Mouse (Mus musculus) left cerebral cortex, postnatal 14 days (tissue): ENCODE data around the gene Tmem156. TPM values are rescaled to one million over a fixed set of nuclear protein-coding genes. Genes with fewer than 3 reads are reported as not detected.
"Not testable (repeated sequence)": the region's sequence is repeated elsewhere in the genome, so short reads cannot be mapped to it uniquely, and the experiment has no call there.

Experiments used
- DNase-seq, 2 experiments: peaks; one replicate each; pipeline ENCODE4 v3.0.0; 2021 to 2022; ENCODE audit warnings: low spot score in 2 of 2, mixed read lengths in 1 of 2
- intact Hi-C: fragments of 180-260 bp; cut with DNase I; formaldehyde crosslinking; loops from one replicate; pipeline ENCODE4 v1.15.1; 2025
- long read RNA-seq, 2 experiments: library from polyadenylated mRNA; stranded (forward); transcript quantifications; one replicate each; pipeline ENCODE4 v2.0.0; 2021
- total RNA-seq, 2 experiments: library from RNA; stranded (reverse); gene quantifications; 2 replicates each; pipeline ENCODE4 v1.2.3; 2021

Tmem156 gene
- total RNA-seq = under 1 TPM; 0.61 to 0.62 TPM
- long read RNA-seq, experiment 1, partial matches to known transcripts = 0 of 2 reads
- long read RNA-seq, experiment 1, other reads (novel, unspliced or antisense) = 2 of 2 reads
- long read RNA-seq, experiment 2 = 0 reads

GRCm38 (mm10) chr5:65091921-65092320 lies at the start of gene Tmem156:
TSS of gene Tmem156 (minus strand) at chr5:65092132.
- intact Hi-C loops = no loop called here
- DNase-seq = no peak

GRCm38 (mm10) chr5:65141242-65141641 lies 49.3 kb upstream of the Tmem156 start:
- DNase-seq = no peak
- intact Hi-C loops = no loop called here

DNA sequence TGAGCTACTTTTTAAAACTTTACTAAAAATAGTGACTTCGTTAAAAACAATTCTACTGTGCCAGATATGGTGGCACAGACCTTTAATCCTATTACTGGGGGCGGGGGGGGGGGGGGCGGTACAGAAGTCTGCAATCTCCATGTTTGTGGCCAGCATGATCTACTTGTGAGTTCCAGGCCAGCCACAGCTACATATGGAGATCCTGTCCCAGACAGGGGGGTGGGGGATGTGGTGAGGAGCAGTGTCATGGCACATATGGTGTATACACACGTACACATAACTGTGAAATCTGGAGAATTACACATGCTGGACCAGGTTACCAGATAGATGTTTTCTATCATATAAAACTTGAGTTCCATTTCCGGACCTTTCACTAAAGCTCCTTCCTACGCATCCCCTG lies 45.1 kb upstream of the Tmem156 start:
- intact Hi-C loops = no loop called here
- DNase-seq = no peak

DNA sequence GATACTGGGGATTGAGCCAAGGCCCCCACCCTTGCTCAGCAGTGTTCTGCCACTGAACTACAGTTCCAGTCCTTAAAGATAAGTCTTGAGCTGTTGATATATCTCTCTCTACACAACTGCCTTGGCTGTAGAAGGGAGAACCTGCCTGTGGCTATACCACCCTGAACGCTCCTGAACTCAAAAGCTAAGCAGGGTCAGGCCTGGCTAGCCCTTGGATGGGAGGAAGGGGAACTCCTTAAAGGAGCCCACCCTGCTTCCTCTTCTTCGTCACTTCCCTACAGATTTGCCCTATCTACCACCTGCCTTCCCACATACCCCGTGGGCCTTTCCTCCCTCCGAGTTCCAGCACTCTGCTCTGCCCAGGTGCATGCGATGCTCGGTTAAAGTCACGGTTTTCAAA lies 44.2 kb upstream of the Tmem156 start:
- no peak for DNase-seq
- intact Hi-C loops = no loop called here

DNA sequence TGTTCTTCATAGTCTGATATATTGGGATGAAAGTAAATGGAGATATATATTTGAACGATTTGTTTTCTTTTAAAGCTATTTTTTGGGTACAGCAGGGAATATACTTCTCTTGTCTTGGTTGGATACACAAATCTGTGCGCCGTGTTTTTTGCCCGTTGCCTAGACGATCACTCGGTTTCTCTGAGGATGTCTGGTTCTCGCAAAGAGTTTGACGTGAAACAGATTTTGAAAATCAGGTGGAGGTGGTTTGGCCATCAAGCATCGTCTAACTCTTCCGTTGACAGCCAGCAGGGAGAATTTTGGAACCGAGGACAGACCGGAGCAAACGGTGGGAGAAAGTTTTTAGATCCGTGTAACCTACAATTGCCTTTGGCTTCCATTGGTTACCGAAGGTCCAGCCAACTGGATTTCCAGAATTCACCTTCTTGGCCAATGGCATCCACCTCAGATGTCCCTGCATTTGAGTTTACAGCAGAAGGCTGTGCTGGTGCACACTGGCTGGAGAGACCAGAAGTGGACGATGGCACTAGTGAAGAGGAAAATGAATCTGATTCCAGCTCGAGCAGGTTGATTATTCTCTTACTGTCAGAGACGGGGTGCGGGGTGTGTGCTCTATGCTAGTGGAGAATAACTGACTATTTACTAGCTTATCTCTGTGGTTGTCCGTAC lies 39.4 kb upstream of the Tmem156 start:
- intact Hi-C loops = loop anchor here (5.0 kb wide), 1 partner anchor 114 kb away; no protein-coding TSS in a partner anchor
- peak; percentile 37 to 43 for DNase-seq

DNA sequence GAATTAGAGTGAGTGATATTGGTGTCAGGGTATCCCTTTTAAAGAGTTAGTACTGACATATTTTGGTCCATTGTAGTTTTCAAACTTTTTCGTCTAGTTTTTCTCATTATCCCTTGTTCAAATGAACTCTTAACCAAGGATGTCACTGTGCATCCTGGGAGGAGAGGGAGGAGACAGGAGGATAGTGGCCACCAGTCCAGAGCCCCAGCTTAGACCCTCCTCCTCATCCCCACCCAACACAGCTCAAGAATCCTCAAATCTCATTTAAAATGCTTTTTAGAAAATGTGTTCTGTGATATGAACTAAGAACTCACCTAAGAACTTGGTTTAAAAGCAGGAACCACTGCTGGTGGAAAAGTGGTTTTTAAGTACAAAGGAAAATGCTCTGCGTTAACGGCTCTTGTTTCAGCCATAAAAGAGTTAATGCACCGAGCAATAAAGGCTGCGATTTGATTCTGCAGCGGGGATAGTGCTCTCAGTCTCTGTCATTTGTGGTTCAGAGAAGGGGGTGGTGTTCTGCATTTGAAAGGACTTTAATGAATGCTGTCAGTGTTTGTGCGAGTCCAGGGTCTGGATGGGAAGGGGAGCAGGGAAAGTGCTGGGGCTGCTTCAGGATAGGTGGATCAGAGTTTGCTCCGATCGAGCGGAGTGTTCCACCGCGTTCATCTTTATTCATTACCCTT lies 38.7 kb upstream of the Tmem156 start:
- peak; percentile 37 to 40 for DNase-seq

DNA sequence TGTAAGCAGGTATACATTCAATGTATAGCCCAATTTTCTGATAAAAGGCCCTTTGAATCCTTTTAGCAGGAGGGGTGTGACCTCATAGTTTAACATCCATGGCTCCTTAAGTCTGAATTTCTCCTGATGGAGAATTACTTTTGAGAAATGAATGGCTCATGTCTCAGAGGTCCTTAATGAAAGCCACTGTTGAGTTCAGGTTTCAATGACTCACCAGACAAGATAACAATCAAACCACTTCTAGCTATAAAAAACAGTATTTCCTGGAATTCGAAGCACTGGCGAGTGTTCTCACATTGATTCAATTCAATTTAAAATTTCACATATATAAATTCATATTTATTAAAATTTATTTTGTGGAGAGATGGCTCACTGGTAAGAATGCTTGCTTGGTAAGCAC lies 36.5 kb upstream of the Tmem156 start:
- no peak for DNase-seq
- intact Hi-C loops = no loop called here

More for the DNA sequence above, 38.7 kb upstream of the Tmem156 start:
- intact Hi-C loops = loop anchor here (5.0 kb wide), 1 partner anchor 113 kb away; no protein-coding TSS in a partner anchor

DNA sequence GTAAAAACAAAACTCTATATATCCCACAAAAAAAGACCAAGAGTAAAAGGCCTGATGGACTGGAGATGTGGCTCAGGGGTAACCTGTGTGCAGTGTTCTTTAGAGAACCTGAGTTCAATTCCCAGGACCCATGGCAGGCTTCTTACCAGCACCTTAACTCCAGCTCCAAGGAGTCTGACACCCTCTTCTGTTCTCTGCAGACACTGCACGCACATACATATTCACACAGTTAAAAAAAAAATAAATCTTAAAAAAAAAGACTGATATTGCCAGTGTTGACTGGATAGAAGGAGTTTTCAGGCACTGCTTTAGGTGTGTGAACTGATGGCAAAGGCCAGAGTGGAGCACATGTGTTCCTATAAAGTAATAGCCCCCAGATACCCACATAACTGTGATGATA lies 34.2 kb upstream of the Tmem156 start:
- no peak for DNase-seq
- intact Hi-C loops = no loop called here

- DNase-seq = no peak
- intact Hi-C loops = no loop called here
Observed at GRCm38 (mm10) chr5:65122616-65123015, 30.7 kb upstream of the Tmem156 start.

- no peak for DNase-seq
- intact Hi-C loops = no loop called here
Observed at GRCm38 (mm10) chr5:65119918-65120317, 28.0 kb upstream of the Tmem156 start.

DNA sequence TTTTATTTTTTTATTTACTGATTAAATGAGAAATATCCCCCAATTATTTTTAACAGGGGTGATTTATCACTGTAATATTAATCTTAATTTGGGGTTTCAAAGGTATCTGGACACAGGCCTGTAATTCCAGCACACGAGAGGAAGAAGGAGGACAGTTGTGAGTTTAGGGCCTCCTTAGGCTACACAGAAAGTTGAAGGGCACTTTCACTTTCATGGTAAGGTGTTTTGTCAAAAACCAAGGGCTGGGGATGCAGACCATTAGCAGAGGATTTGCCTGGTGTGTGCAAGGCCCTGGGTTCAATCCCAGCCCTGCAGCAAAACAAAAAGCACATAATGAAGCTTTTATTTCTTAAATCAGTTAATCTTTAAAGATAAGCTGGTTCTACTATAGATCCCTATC lies 27.6 kb upstream of the Tmem156 start:
- intact Hi-C loops = no loop called here
- no peak for DNase-seq

DNA sequence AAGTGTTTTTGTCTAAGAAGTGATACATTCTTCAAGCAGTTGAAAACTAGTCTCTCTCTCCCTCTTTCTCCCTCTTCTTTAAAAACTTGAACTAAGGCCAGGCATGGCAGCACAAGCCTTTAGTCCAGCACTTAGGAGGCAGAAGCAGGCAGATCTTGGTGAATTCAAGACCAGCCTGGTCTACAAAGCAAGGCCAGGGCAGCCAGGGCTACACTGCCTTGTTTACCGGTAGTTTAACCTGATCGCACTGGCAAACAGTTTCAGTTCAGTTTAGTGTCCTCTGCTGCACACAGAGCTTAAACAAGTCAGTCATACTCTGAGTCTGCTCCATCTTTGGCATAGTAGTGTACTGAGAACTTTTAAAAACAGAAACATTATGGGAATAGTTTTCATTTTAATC lies 24.9 kb upstream of the Tmem156 start:
- intact Hi-C loops = no loop called here
- DNase-seq = no peak

DNA sequence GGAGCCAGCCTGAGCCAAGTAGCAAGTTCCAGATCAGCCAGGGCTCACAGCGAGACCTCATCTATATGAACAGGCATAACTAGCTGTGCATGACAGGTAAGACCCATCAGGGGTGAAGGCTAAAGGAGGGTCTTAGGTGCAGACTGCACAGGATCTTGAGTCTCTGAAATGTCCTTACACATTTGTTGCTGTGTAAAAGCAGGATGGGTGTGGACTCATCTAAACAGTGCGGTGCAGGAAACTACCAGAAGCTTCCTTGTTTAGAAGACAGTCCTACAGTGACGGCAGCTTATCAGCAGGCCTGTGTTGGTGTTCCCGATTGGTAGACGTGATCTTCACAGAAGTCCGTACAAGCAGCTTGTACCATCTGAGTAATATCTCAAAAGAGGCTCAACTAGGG lies 21.4 kb upstream of the Tmem156 start:
- DNase-seq = no peak
- intact Hi-C loops = no loop called here

DNA sequence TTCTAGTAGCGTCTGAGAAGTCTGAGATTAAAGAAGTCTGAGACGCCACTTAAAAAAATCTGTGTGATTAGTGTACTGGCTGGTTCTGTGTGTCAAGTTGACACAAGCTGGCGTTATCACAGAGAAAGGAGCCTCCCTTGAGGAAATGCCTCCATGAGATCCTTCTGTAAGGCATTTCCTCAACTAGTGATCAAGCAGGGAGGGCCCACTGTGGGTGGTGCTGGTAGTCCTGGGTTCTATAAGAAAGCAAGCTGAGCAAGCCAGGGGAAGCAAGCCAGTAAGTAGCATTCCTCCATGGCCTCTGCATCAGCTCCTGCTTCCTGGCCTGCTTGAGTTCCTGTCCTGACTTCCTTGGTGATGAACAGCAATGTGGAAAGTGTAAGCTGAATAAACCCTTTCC lies 20.3 kb upstream of the Tmem156 start:
- DNase-seq, intact Hi-C loops: not testable (repeated sequence)

GRCm38 (mm10) chr5:65107773-65108432 lies 16.0 kb upstream of the Tmem156 start:
- intact Hi-C loops = no loop called here
- peak in 1 of 2 experiments; percentile 9 for DNase-seq

DNA sequence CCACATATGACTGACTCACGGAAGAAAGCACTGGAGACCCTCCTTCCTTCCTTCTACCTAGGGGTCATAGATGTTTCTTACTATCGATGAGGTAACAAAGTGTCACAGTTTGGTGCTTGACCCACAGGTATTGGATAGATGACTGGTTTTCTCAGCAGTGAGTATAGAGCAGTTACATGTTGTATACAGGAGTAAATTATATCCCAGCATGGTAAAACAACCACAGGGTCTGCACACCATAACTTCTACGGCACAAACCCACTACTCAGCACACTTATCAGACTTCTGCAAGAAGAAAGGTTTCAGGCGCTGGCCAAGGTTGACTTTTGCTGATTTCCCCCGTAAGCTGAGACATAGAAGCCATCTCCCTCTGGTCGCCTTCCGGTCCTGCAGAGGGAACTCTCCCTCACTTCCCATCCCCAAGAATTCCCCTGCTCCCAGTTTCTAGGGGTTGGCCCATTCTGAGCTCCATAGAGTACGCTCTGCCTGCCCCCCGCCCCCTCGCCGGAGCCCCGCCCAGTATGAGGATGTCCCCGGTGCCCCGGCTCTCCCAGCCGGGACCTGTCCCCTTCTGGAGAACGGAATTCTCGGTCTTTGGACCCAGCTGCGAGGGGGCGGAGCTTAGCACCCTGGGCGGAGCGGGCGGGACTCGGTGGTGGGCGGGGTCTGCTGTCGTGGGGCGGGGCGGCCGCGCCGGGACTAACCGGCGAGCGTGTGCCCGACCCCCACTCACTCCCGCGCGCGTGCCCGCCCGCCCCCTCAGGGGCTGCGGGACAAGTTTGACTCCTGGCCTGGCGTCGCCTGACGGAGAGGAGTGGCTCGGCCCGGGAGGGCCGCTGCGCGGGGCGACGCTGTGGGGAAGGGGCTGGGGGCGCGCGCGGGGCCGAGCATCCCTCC lies 15.2 kb upstream of the Tmem156 start, which contains the start of gene Klhl5:
TSS of gene Klhl5 (plus strand) at position 664 of the 897 bp plus-strand sequence.
- intact Hi-C loops = no loop called here
- peak; percentile 61 to 82 for DNase-seq

GRCm38 (mm10) chr5:65102641-65103042 lies 10.7 kb upstream of the Tmem156 start:
- DNase-seq = no peak
- intact Hi-C loops = no loop called here

DNA sequence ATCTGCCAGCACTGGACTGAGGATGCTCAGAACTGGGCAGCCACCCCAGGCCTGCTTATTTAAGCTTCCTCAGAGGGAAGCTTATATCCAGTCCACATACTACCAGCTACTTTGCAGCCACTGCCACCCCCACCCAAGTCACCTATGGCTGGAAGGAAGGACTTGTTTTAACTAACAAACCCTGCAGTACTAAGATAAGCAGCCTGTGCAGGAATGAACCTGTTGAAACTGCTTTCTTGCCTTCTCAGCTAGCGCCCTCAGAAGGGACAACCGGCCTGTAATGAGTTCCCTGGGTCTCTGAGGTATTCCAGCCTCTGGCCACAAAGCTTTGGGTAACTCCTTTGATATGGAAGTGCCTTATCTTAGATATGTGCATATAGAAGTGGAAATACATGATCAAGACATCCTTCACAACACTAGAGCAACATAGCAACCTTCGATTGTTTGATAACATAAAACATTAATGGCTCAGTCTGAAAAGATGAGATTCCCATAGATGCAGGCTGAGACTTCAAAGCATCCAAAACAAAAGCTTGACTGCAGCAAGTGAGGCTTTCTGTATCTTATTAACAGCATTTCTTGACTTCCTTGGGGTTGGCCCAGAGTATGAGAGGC lies 10.2 kb upstream of the Tmem156 start:
- intact Hi-C loops = no loop called here
- DNase-seq = no peak

- DNase-seq = no peak
- intact Hi-C loops = no loop called here
Observed at GRCm38 (mm10) chr5:65101621-65102020, 9.7 kb upstream of the Tmem156 start.
